Mouse (Mus musculus): ENCODE data around the gene Akap13. TPM values are rescaled to one million over a fixed set of nuclear protein-coding genes. Genes with fewer than 3 reads are reported as not detected.

Gene Akap13
- polyA plus RNA-seq, 1 experiment from 2014 or later = 12.0 TPM

- no peak overlapping the region for H3K4me2 ChIP-seq (ENCODE audit: low read length)
- H3K27me3 ChIP-seq (replicated peaks; ENCODE audit: control insufficient read depth, insufficient read depth, low read length) = no peaks in the 10 kb centered on the region
- H3K36me3 ChIP-seq (ENCODE audit: control insufficient read depth, insufficient read depth) = no peaks in the 10 kb centered on the region
- H3K9me3 ChIP-seq (ENCODE audit: control insufficient read depth, low read length) = no peaks in the 10 kb centered on the region
- H3K27ac ChIP-seq (ENCODE audit: low read length) = no peak overlapping the region
- no peak overlapping the region for H3K9ac ChIP-seq (replicated peaks; ENCODE audit: low read depth, low read length)
- no peak for ATAC-seq
- H3K4me3 ChIP-seq (replicated peaks; ENCODE audit: low read length) = no peak overlapping the region
- H3K4me1 ChIP-seq (replicated peaks; ENCODE audit: control insufficient read depth, insufficient read depth, low read length) = no peaks in the 10 kb centered on the region
These were observed 19.3 kb downstream of the Akap13 start for GRCm38 (mm10) chr7:75474564-75475150.

DNA sequence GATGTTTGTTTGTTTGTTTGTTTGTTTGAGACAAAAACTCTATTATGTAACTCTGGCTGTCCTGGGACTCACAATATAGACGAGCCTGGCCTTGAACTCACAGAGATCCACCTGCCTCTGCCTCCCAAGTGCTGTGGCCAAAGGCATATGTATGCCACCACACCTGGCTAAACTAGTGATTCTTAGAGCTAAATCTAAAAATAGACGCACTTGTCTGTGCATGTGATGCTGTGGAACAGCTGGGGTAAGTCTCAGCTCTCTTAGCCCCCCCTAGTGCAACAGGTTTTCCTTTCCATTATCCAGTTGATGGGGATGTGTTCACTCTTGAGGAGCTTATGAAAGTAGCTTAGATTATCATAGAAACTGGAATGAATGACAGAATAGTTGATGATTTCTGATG, 22.7 kb downstream of the Akap13 start:
- Histone ChIP-seq H3K4me1 (replicated peaks; ENCODE audit: control insufficient read depth, insufficient read depth, low read length) (no peaks in the 10 kb centered on the region), H3K4me2 (ENCODE audit: low read length) (no peak overlapping the region), H3K4me3 (replicated peaks; ENCODE audit: low read length) (no peak overlapping the region), H3K9ac (replicated peaks; ENCODE audit: low read depth, low read length) (no peak overlapping the region), H3K27me3 (replicated peaks; ENCODE audit: control insufficient read depth, insufficient read depth, low read length) (no peaks in the 10 kb centered on the region), H3K36me3 (ENCODE audit: control insufficient read depth, insufficient read depth) (no peaks in the 10 kb centered on the region), H3K9me3 (ENCODE audit: control insufficient read depth, low read length) (no peaks in the 10 kb centered on the region), H3K27ac (ENCODE audit: low read length) (no peak overlapping the region)
- no peak for ATAC-seq
- WGBS = 88% methylated on average over 2 of the region's 2 CpGs

GRCm38 (mm10) chr7:75480721-75481426, 25.5 kb downstream of the Akap13 start:
- H3K27ac ChIP-seq (ENCODE audit: low read length) = no peak overlapping the region
- no peak overlapping the region for H3K4me3 ChIP-seq (replicated peaks; ENCODE audit: low read length)
- no peaks in the 10 kb centered on the region for H3K27me3 ChIP-seq (replicated peaks; ENCODE audit: control insufficient read depth, insufficient read depth, low read length)
- H3K4me1 ChIP-seq (replicated peaks; ENCODE audit: control insufficient read depth, insufficient read depth, low read length) = no peaks in the 10 kb centered on the region
- no peak overlapping the region for H3K4me2 ChIP-seq (ENCODE audit: low read length)
- H3K36me3 ChIP-seq (ENCODE audit: control insufficient read depth, insufficient read depth) = no peaks in the 10 kb centered on the region
- no peak for ATAC-seq
- 85% methylated on average over 6 of the region's 6 CpGs for WGBS
- no peak overlapping the region for H3K9ac ChIP-seq (replicated peaks; ENCODE audit: low read depth, low read length)
- no peaks in the 10 kb centered on the region for H3K9me3 ChIP-seq (ENCODE audit: control insufficient read depth, low read length)

- Histone ChIP-seq H3K36me3 (ENCODE audit: control insufficient read depth, insufficient read depth) (no peaks in the 10 kb centered on the region), H3K4me3 (replicated peaks; ENCODE audit: low read length) (no peak overlapping the region), H3K4me1 (replicated peaks; ENCODE audit: control insufficient read depth, insufficient read depth, low read length) (no peaks in the 10 kb centered on the region), H3K4me2 (ENCODE audit: low read length) (no peak overlapping the region), H3K27ac (ENCODE audit: low read length) (no peak overlapping the region), H3K9ac (replicated peaks; ENCODE audit: low read depth, low read length) (no peak overlapping the region), H3K27me3 (replicated peaks; ENCODE audit: control insufficient read depth, insufficient read depth, low read length) (no peaks in the 10 kb centered on the region), H3K9me3 (ENCODE audit: control insufficient read depth, low read length) (no peaks in the 10 kb centered on the region)
- WGBS = 91% methylated on average over 2 of the region's 2 CpGs
- ATAC-seq = no peak
These were observed 30.7 kb downstream of the Akap13 start for GRCm38 (mm10) chr7:75486031-75486430.

DNA sequence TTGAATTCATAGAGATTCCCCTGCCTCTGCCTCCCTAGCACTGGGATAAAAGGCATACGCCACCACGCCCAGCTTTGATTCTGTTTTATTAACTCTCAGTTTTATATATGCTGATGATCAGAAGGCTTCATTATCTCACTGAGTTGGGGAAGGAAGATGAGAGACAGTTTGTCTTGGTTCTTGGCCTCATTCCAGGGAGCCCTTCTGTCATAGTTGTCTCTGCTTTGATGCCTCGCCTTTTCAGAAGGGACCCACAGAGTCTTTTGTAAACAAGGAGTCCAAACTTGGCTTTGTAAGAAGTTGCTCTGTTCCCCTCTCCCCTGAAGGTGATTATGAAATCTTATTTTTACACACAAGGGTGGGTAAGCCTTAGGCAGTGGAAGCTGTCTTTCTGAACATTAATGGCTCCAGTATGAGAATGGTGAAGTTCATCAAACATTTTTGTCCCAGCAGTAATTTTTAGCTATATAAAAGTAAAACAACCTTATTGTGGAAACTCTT, 40.7 kb downstream of the Akap13 start:
- Histone ChIP-seq H3K27ac (ENCODE audit: low read length) (no peak overlapping the region), H3K36me3 (ENCODE audit: control insufficient read depth, insufficient read depth) (no peaks in the 10 kb centered on the region), H3K4me1 (replicated peaks; ENCODE audit: control insufficient read depth, insufficient read depth, low read length) (no peaks in the 10 kb centered on the region), H3K4me2 (ENCODE audit: low read length) (no peak overlapping the region), H3K27me3 (replicated peaks; ENCODE audit: control insufficient read depth, insufficient read depth, low read length) (no peaks in the 10 kb centered on the region), H3K9ac (replicated peaks; ENCODE audit: low read depth, low read length) (no peak overlapping the region), H3K9me3 (ENCODE audit: control insufficient read depth, low read length) (no peaks in the 10 kb centered on the region), H3K4me3 (replicated peaks; ENCODE audit: low read length) (no peak overlapping the region)
- ATAC-seq = no peak
- WGBS = 68% methylated on average over 3 of the region's 3 CpGs

DNA sequence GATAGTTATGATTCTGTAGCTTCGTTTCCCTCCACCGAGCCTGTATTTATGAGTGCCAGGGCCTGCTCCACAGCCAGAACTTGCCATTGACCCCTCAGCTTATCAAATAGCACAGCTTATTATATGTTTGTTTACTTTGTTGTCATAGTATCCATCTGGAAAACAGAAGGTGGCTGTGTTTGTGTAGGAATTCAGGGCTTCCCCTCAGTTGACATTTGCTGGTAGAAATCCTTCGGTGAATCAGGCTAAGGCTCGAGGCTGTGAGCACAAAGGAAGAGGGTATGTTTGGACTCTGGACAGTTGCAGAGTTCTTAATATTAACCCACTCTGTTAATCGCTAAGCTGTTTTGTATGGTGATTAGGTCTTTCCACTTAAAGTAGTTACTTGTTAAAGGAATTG, 43.3 kb downstream of the Akap13 start:
- Histone ChIP-seq H3K4me2 (ENCODE audit: low read length) (no peak overlapping the region), H3K4me1 (replicated peaks; ENCODE audit: control insufficient read depth, insufficient read depth, low read length) (no peaks in the 10 kb centered on the region), H3K27me3 (replicated peaks; ENCODE audit: control insufficient read depth, insufficient read depth, low read length) (no peaks in the 10 kb centered on the region), H3K4me3 (replicated peaks; ENCODE audit: low read length) (no peak overlapping the region), H3K27ac (ENCODE audit: low read length) (no peak overlapping the region), H3K36me3 (ENCODE audit: control insufficient read depth, insufficient read depth) (no peaks in the 10 kb centered on the region), H3K9ac (replicated peaks; ENCODE audit: low read depth, low read length) (no peak overlapping the region), H3K9me3 (ENCODE audit: control insufficient read depth, low read length) (no peaks in the 10 kb centered on the region)
- no peak for ATAC-seq
- WGBS = 58% methylated on average over 5 of the region's 5 CpGs

DNA sequence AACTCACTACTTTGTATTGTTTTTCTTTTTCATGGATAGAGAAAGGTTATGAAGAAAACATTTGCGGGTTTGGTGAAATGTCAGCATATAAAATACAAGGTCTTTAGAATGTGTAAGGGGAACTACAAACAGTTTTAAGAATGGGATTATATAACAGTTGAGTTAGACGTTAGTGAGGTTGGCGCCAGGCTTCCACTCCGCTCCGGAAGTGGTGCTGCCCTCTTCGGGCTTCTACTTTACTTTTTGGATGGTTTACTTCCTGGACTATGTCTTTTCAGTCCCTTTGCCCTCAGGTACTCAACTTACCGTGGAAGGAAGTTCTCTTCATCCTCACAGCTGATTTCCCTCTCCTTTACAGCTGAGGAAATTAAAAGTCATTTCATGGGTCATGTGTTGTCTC, 43.9 kb downstream of the Akap13 start:
- H3K4me3 ChIP-seq (replicated peaks; ENCODE audit: low read length) = no peak overlapping the region
- no peak overlapping the region for H3K4me2 ChIP-seq (ENCODE audit: low read length)
- H3K9me3 ChIP-seq (ENCODE audit: control insufficient read depth, low read length) = no peaks in the 10 kb centered on the region
- H3K27ac ChIP-seq (ENCODE audit: low read length) = no peak overlapping the region
- no peak for ATAC-seq
- no peak overlapping the region for H3K9ac ChIP-seq (replicated peaks; ENCODE audit: low read depth, low read length)
- no peaks in the 10 kb centered on the region for H3K36me3 ChIP-seq (ENCODE audit: control insufficient read depth, insufficient read depth)
- no peaks in the 10 kb centered on the region for H3K27me3 ChIP-seq (replicated peaks; ENCODE audit: control insufficient read depth, insufficient read depth, low read length)
- no peaks in the 10 kb centered on the region for H3K4me1 ChIP-seq (replicated peaks; ENCODE audit: control insufficient read depth, insufficient read depth, low read length)
- 92% methylated on average over 7 of the region's 7 CpGs for WGBS

DNA sequence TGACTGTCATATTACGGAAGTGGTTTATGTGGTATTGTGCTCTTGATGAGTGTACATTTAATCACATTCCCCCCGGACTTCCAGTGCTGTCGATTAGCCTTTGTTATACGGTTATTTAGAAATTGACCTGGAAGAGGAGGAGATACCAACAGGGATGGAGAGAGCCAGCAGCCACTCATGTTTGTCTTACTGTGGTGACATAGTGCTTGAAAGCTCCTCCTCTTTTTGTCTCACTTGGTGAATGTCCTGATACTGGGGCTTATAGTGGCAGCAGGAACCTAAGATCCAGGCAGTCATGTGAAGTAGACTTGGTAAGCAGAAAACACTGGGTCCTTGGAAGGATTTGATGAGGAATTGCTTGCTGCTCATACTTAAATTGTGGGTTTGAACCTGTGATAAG, 44.8 kb downstream of the Akap13 start:
- WGBS = 95% methylated on average over 4 of the region's 4 CpGs
- Histone ChIP-seq H3K9me3 (ENCODE audit: control insufficient read depth, low read length) (no peaks in the 10 kb centered on the region), H3K27ac (ENCODE audit: low read length) (no peak overlapping the region), H3K4me2 (ENCODE audit: low read length) (no peak overlapping the region), H3K36me3 (ENCODE audit: control insufficient read depth, insufficient read depth) (no peaks in the 10 kb centered on the region), H3K4me1 (replicated peaks; ENCODE audit: control insufficient read depth, insufficient read depth, low read length) (no peaks in the 10 kb centered on the region), H3K27me3 (replicated peaks; ENCODE audit: control insufficient read depth, insufficient read depth, low read length) (no peaks in the 10 kb centered on the region), H3K9ac (replicated peaks; ENCODE audit: low read depth, low read length) (no peak overlapping the region), H3K4me3 (replicated peaks; ENCODE audit: low read length) (no peak overlapping the region)
- no peak for ATAC-seq

DNA sequence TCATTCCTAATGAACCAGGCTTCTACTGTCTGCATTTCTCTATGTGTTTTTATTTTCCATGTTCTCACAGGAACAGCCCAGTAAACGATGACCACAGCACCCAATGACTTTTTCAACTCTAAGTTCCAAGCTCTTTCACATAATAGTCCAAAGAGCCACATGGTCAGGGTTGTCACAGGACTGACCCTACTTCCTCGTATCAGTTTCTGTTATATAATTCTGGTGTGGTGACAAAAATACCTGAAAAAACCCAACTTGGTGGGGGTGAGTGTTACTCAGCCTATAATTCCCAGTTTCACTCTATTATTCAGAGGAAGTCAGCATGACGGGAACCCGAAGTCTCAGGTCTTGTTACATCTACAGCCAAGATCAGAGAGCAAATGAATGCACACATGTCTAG, 45.5 kb downstream of the Akap13 start:
- H3K9me3 ChIP-seq (ENCODE audit: control insufficient read depth, low read length) = no peaks in the 10 kb centered on the region
- no peak overlapping the region for H3K27ac ChIP-seq (ENCODE audit: low read length)
- WGBS = 92% methylated on average over 4 of the region's 4 CpGs
- no peaks in the 10 kb centered on the region for H3K27me3 ChIP-seq (replicated peaks; ENCODE audit: control insufficient read depth, insufficient read depth, low read length)
- no peak overlapping the region for H3K9ac ChIP-seq (replicated peaks; ENCODE audit: low read depth, low read length)
- peaks cover 1% of the 10 kb centered on the region; the same call in 1 of the 2 replicates for H3K4me1 ChIP-seq (replicated peaks; ENCODE audit: control insufficient read depth, insufficient read depth, low read length)
- ATAC-seq = no peak
- no peak overlapping the region for H3K4me2 ChIP-seq (ENCODE audit: low read length)
- no peak overlapping the region for H3K4me3 ChIP-seq (replicated peaks; ENCODE audit: low read length)
- H3K36me3 ChIP-seq (ENCODE audit: control insufficient read depth, insufficient read depth) = no peaks in the 10 kb centered on the region
